In genomic region chr1:35945596-35945995, GRCm38 (mm10) we compare ENCODE assay signal across 18 mouse cellular contexts.
DNase-seq lines count a peak whose midpoint lies in the region; ATAC-seq and TF ChIP-seq lines count a peak whose summit lies in the region.
"Had no signal": no experiment of that assay in that cellular context is flagged by ENCODE, and none has a peak within 500 bp of the region (broad histone marks: within the 10 kb centered on the region; RNA-seq: fewer than 3 reads in every experiment).

No protein-coding gene starts in this region.

- H3K27ac ChIP-seq in heart, embryonic 12.5 days (ENCODE audit: poor library complexity, severe bottlenecking), result peak overlapping the region; percentile 53; the same call in 1 of the 2 replicates
- H3K27ac ChIP-seq in heart, adult 2 months, result no peak overlapping the region
- H3K27ac ChIP-seq in kidney, embryonic 15.5 days, result 0 out of 2 replicates have a peak overlapping the region, but pooled peaks have one; percentile 37
- H3K27ac ChIP-seq in midbrain, embryonic 10.5 days (replicated peaks), result peak overlapping the region; percentile 79
- H3K27ac ChIP-seq in midbrain, embryonic 16.5 days (ENCODE audit: low read length), result no peak overlapping the region
- H3K27ac ChIP-seq: embryonic facial prominence, embryonic 10.5 days; hindbrain, embryonic 15.5 days had no signal

- H3K9me3 ChIP-seq in heart, embryonic 12.5 days (replicated peaks), result 0 out of 2 replicates have a peak, but pooled peaks cover 6% of the 10 kb centered on the region
- H3K9me3 ChIP-seq in kidney, embryonic 15.5 days (replicated peaks), result no peaks in the 10 kb centered on the region
- peaks cover 9% of the 10 kb centered on the region; the same call in 1 of the 2 replicates for H3K9me3 ChIP-seq in midbrain, embryonic 10.5 days (replicated peaks)
- 0 out of 2 replicates have a peak, but pooled peaks cover 2% of the 10 kb centered on the region for H3K9me3 ChIP-seq in midbrain, embryonic 16.5 days (replicated peaks; ENCODE audit: control insufficient read depth, low read length, poor library complexity, severe bottlenecking)
- H3K9me3 ChIP-seq: embryonic facial prominence, embryonic 10.5 days; G1E; hindbrain, embryonic 15.5 days had no signal

- no peak overlapping the region for H3K9ac ChIP-seq in heart, embryonic 12.5 days
- H3K9ac ChIP-seq in heart, adult 2 months (ENCODE audit: low read depth, low read length), result no peak overlapping the region
- no peak overlapping the region for H3K9ac ChIP-seq in kidney, embryonic 15.5 days
- H3K9ac ChIP-seq in midbrain, embryonic 16.5 days (ENCODE audit: low read depth, low read length), result no peak overlapping the region
- H3K9ac ChIP-seq: hindbrain, embryonic 15.5 days had no signal

- no peak for TF ChIP-seq CTCF in heart, adult 2 months (IDR thresholded peaks at IDR 0.05)

- no peak for TF ChIP-seq POLR2A in heart, adult 2 months (IDR thresholded peaks at IDR 0.05; ENCODE audit: insufficient read depth, low read depth, low read length)

- intact Hi-C loops in heart, adult 2 months (cut with DNase I), result no loop called here

- no peaks in the 10 kb centered on the region for H3K36me3 ChIP-seq in heart, embryonic 12.5 days
- H3K36me3 ChIP-seq in heart, adult 2 months (ENCODE audit: control insufficient read depth, insufficient read depth, low read length), result no peaks in the 10 kb centered on the region
- H3K36me3 ChIP-seq in kidney, embryonic 15.5 days, result no peaks in the 10 kb centered on the region
- H3K36me3 ChIP-seq in midbrain, embryonic 10.5 days, result no peaks in the 10 kb centered on the region
- H3K36me3 ChIP-seq in midbrain, embryonic 16.5 days (ENCODE audit: control insufficient read depth, insufficient read depth, low read length), result no peaks in the 10 kb centered on the region
- H3K36me3 ChIP-seq: embryonic facial prominence, embryonic 10.5 days; G1E; hindbrain, embryonic 15.5 days had no signal

- no peaks in the 10 kb centered on the region for H3K79me2 ChIP-seq in heart, adult 2 months (replicated peaks; ENCODE audit: control insufficient read depth, insufficient read depth, low read length)

- DNase-seq in heart, adult 2 months, result no peak
- no peak for DNase-seq in kidney, adult 18-20 months
- no peak for DNase-seq in midbrain, embryonic 10.5 days (ENCODE audit: low spot score)
- DNase-seq in brain, adult 2 months (ENCODE audit: low read depth, low spot score), result peak; percentile 57
- DNase-seq in spleen, postnatal 4 days (ENCODE audit: low spot score in 2 of 2), result no peak
- DNase-seq: adrenal gland, adult 2 months; adrenal gland, postnatal 25 days; cerebellum, adult 2 months; cerebellum, postnatal 10 days; gastrocnemius, postnatal 36 days had no signal

- H3K27me3 ChIP-seq in heart, embryonic 12.5 days (replicated peaks), result no peaks in the 10 kb centered on the region
- no peaks in the 10 kb centered on the region for H3K27me3 ChIP-seq in heart, adult 2 months (ENCODE audit: control insufficient read depth, insufficient read depth, low read length)
- no peaks in the 10 kb centered on the region for H3K27me3 ChIP-seq in kidney, embryonic 15.5 days
- no peaks in the 10 kb centered on the region for H3K27me3 ChIP-seq in midbrain, embryonic 10.5 days (ENCODE audit: low read depth, poor library complexity, severe bottlenecking)
- H3K27me3 ChIP-seq in midbrain, embryonic 16.5 days (ENCODE audit: control insufficient read depth, insufficient read depth, low read depth, low read length), result no peaks in the 10 kb centered on the region
- H3K27me3 ChIP-seq: hindbrain, embryonic 15.5 days had no signal

- H3K4me1 ChIP-seq in heart, embryonic 12.5 days (replicated peaks), result peaks cover 42% of the 10 kb centered on the region
- H3K4me1 ChIP-seq in heart, adult 2 months (ENCODE audit: control insufficient read depth, insufficient read depth, low read length), result peaks cover 2% of the 10 kb centered on the region; the same call in 1 of the 2 replicates
- H3K4me1 ChIP-seq in kidney, embryonic 15.5 days, result peaks cover 11% of the 10 kb centered on the region
- peaks cover 51% of the 10 kb centered on the region for H3K4me1 ChIP-seq in midbrain, embryonic 10.5 days
- peaks cover 11% of the 10 kb centered on the region; the same call in 1 of the 2 replicates for H3K4me1 ChIP-seq in midbrain, embryonic 16.5 days (ENCODE audit: control insufficient read depth, insufficient read depth, low read length)

- no peak overlapping the region for H3K4me2 ChIP-seq in heart, embryonic 12.5 days
- no peak overlapping the region for H3K4me2 ChIP-seq in kidney, embryonic 15.5 days
- no peak overlapping the region for H3K4me2 ChIP-seq in midbrain, embryonic 16.5 days (ENCODE audit: low read length)
- H3K4me2 ChIP-seq: hindbrain, embryonic 15.5 days had no signal

- TF ChIP-seq EP300 in heart, adult 2 months (IDR thresholded peaks at IDR 0.05; ENCODE audit: insufficient read depth, low read depth, low read length), result no peak

- 67% methylated on average over 4 of the region's 4 CpGs for WGBS in heart, embryonic 12.5 days
- 75% methylated on average over 4 of the region's 4 CpGs for WGBS in heart, adult 2 months
- 81% methylated on average over 4 of the region's 4 CpGs for WGBS in kidney, embryonic 15.5 days
- WGBS in midbrain, embryonic 10.5 days, result 90% methylated on average over 4 of the region's 4 CpGs
- 79% methylated on average over 4 of the region's 4 CpGs for WGBS in midbrain, embryonic 16.5 days

- no peak overlapping the region for H3K4me3 ChIP-seq in heart, embryonic 12.5 days
- no peak overlapping the region for H3K4me3 ChIP-seq in heart, adult 2 months
- H3K4me3 ChIP-seq in kidney, embryonic 15.5 days (replicated peaks), result no peak overlapping the region
- no peak overlapping the region for H3K4me3 ChIP-seq in midbrain, embryonic 10.5 days
- no peak overlapping the region for H3K4me3 ChIP-seq in midbrain, embryonic 16.5 days (ENCODE audit: low read depth, low read length)
- H3K4me3 ChIP-seq: embryonic facial prominence, embryonic 10.5 days; hindbrain, embryonic 15.5 days had no signal

- ATAC-seq in heart, embryonic 12.5 days (ENCODE audit: insufficient number of reproducible peaks, low FRiP score), result no peak
- no peak for ATAC-seq in kidney, embryonic 15.5 days (replicated peaks; ENCODE audit: low FRiP score)
- no peak for ATAC-seq in midbrain, embryonic 16.5 days
- ATAC-seq: forebrain, embryonic 14.5 days; intestine, embryonic 16.5 days had no signal

Comparison
In these comparisons a context has a peak if more than half of its experiments do, and no peak if none do; other contexts are left out.
1. H3K27ac ChIP-seq: peak in heart, embryonic 12.5 days (single experiment), kidney, embryonic 15.5 days (single experiment) and midbrain, embryonic 10.5 days (single experiment); none in heart, adult 2 months (single experiment) and midbrain, embryonic 16.5 days (single experiment).